Mouse (Mus musculus) ES-Bruce4 (cell line): ENCODE measurements around the gene Sox5.

Experiments
- CTCF ChIP-seq: IDR thresholded peaks from one replicate; pipeline ENCODE4 v1.8.1; 2011; ENCODE audit warnings: low read depth, low read length
- EP300 ChIP-seq: IDR thresholded peaks from 2 replicates; pipeline ENCODE4 v1.6.1; 2011; ENCODE audit warnings: low read depth, low read length; ENCODE audit not compliant: insufficient read depth
- POLR2A ChIP-seq: IDR thresholded peaks from one replicate; pipeline ENCODE4 v1.8.1; 2011; ENCODE audit warnings: low read length; ENCODE audit not compliant: insufficient read depth

DNA sequence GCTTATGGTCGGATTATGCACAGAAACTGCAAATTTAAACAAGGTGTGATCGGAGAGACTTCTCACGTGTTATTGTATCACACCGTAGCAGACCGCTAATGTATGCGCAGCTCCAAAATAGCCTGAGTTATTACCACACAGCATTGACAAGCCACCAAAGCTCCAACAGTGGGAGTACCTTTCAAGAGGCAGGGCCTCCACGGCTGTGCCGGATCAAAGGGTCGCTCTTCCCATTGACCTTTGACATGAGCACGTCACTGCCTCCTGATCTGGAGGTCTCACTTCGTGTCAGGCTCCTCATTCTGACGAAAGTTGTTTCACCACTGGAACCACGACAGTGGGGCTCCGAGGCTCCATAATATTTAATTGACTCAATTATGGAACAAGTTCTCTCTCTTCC, 24.4 kb downstream of the Sox5 start:
- no peak for TF ChIP-seq CTCF
- no peak for TF ChIP-seq POLR2A
- TF ChIP-seq EP300, result no peak
